Mouse (Mus musculus) thymus, postnatal 25 days (tissue): ENCODE results near the gene Etnppl.

ENCODE experiments used
- DNase-seq: peaks from one replicate; pipeline ENCODE4 v3.0.0; 2022

Gene Etnppl

DNA sequence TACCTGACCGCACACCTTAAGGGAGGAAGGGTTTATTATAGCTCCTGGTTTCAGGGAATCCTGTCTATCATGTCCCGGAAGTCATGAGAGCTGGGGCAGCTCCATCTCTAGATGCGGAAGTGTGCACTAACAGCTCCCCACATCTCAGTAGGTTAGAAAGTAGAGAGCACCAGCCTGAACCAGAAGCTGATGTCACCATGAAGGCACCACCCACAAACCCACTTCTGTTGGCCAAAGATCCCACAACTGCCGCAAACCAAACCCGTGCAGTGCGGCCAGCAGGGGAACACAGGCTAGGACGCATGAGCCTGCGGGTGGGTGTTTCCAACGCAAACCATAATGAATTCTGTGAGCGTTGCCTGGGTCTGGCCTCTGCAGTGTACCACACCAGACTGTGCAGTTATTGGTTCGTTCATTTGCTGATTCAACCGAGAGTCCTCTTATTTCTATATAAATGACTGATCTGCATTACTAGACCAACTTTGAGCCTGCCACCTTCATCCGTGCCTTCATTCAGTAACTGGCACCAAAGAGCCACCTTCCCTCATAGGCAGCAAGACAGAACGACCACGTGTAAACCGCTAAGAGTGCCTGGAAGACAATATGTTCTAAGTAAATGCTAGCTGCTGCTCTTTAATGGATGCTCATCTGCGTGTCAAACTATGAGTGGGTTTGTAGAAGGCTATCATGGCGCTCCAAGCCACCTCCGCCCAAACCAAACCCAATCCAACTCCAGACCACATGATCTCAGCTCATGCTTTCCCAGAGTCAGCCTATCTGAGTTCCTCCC lies 60.6 kb downstream of the Etnppl start:
- DNase-seq = no peak

DNA sequence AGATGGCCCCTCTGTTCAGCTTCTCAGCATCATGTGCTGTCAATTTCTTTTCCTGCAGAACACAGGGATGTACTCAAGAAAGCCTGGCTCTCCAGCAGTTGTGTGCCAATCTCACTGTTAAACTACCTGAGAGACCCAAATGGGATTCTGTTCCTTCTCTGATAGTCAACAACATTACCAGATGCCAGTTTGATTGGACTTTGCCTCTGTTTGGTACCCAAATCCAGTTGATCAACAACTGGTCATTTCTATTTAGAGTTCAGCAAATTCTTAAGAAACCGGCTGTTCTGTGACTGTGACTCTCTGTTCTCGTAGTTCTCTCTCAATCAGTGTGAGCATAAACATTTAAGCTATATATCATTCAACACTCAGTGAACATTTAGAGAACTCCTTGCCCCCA lies 64.0 kb downstream of the Etnppl start:
- no peak for DNase-seq

GRCm38 (mm10) chr3:130682183-130682582 lies 64.9 kb downstream of the Etnppl start:
- no peak for DNase-seq

- DNase-seq = no peak
Measured at GRCm38 (mm10) chr3:130683836-130684235, 66.6 kb downstream of the Etnppl start.

DNA sequence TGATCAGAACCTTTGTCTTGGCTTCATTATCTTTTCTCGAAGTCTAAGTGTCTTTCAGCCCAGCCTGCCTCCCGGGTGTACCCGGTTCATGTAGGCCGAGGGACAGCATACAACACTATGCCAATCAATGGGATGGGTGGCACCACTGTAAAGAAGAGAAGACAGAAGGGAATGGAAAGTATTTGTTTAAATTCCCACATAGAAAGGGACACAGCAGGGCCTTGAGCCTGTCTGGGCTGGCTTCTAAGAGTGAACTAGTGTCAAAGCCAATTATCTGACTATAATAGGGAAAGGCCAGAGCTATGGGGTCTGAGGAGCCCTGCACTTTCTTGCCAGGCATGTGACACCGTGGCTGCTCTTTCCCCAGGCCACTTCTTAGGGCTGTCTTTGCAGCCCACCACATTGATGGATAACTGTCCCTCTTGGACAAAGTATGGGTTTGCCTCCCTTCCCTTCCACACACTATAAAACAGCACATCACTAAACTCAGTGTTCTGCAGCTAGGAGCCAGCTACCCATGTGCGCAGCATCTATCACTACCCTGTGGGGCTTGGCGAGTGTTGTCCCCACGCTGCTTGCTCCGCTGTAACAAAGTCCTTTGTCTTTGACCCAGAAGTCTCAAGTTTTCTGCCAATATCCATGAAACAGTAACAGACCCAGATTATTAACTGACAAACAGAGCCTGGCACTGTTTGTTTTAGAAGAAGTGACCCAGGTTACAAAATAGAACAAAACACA lies 67.2 kb downstream of the Etnppl start:
- DNase-seq = no peak

DNA sequence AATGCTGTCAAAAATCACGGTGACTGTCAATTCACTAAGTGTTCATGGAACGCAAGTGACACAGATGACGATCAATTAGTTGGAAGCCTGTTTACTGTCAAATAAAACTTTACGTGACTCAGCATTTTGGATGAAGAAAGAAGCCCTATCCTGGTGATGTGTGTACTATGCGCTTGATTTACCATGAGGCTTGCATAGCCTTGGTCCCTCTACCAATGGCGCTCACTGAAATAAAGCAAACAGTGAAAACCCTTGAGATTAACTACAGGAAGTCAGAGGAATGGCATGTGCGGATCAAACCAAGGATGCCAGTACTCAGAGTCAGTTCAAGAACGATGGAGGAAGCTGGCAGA lies 67.7 kb downstream of the Etnppl start:
- no peak for DNase-seq

DNA sequence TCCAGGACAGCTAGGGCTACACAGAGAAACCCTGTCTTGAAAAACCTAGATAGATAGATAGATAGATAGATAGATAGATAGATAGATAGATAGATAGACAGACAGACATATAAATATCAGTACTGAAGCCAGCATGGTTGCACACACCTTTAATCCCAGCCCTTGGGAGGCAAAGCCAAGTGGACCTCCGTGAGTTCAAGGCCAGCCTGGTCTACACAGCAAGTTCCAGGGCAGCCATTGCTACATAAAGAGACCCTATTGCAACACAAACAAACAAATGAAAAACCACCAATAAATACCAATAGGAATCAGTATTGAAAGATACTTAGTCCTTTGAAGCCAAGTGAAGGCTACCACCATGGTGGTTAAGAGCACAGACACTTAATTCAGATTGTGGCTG lies 69.8 kb downstream of the Etnppl start:
- no peak for DNase-seq
